Mouse (Mus musculus) stomach, postnatal 0 days (tissue): Measurements from ENCODE around the gene Gm11213. TPM values are rescaled to one million over a fixed set of nuclear protein-coding genes. Genes with fewer than 3 reads are reported as not detected.

ENCODE experiments used
- ATAC-seq: fragments of 200-750 bp; cut with Nextera tagmentation; 2 replicates; pipeline ENCODE4 v1.8.0; 2017; ENCODE audit not compliant: low FRiP score, low TSS enrichment
- DNase-seq: peaks from one replicate; pipeline ENCODE4 v3.0.0-alpha.2; 2016; ENCODE audit warnings: low spot score
- H3K27ac ChIP-seq: fragments of 300-500 bp; sonication (generic); replicated peaks from 2 replicates; pipeline ENCODE4 v1.5.1; 2014; ENCODE audit warnings: mild to moderate bottlenecking, control low read depth
- H3K27me3 ChIP-seq: fragments of 300-500 bp; sonication (generic); 2 replicates; pipeline ENCODE4 v1.6.1; 2014; ENCODE audit warnings: low read length; ENCODE audit not compliant: control insufficient read depth, insufficient read depth
- H3K36me3 ChIP-seq: fragments of 300-500 bp; sonication (generic); 2 replicates; pipeline ENCODE4 v1.6.1; 2014; ENCODE audit warnings: low read length, mixed read lengths; ENCODE audit not compliant: control insufficient read depth, insufficient read depth
- H3K4me1 ChIP-seq: fragments of 300-500 bp; sonication (generic); replicated peaks from 2 replicates; pipeline ENCODE4 v1.6.1; 2014; ENCODE audit warnings: antibody characterized with exemption; ENCODE audit not compliant: control insufficient read depth, insufficient read depth
- H3K4me2 ChIP-seq: fragments of 300-500 bp; sonication (generic); replicated peaks from 2 replicates; pipeline ENCODE4 v1.6.1; 2014; ENCODE audit warnings: low read depth, mild to moderate bottlenecking, control low read depth, moderate library complexity
- H3K4me3 ChIP-seq: fragments of 300-500 bp; sonication (generic); 2 replicates; pipeline ENCODE4 v1.5.1; 2014; ENCODE audit warnings: low read depth, low read length, control low read depth
- H3K9ac ChIP-seq: fragments of 300-500 bp; sonication (generic); 2 replicates; pipeline ENCODE4 v1.6.1; 2014; ENCODE audit warnings: mild to moderate bottlenecking, low read length, control low read depth, mixed read lengths
- H3K9me3 ChIP-seq: fragments of 300-500 bp; sonication (generic); 2 replicates; pipeline ENCODE4 v1.6.1; 2016; ENCODE audit warnings: low read length; ENCODE audit not compliant: control insufficient read depth
- CTCF ChIP-seq: IDR thresholded peaks from 2 replicates; pipeline ENCODE4 v1.5.1; 2016; ENCODE audit warnings: antibody characterized with exemption, low read depth, mild to moderate bottlenecking, moderate library complexity
- EP300 ChIP-seq: optimal IDR thresholded peaks from 2 replicates; pipeline ENCODE3; 2016; ENCODE audit warnings: antibody characterized with exemption
- WGBS: fragments of 180-500 bp; shearing (Covaris S2); extraction: QIAGEN DNeasy Blood & Tissue Kit; methylation state at CpG from one replicate; pipeline ENCODE4 v1.1.7; 2014; 5-methylcytosine and 5-hydroxymethylcytosine counted together
- polyA plus RNA-seq: library from polyadenylated mRNA; unstranded; fragments of >200 nt; fragmentation: Nextera tagmentation; extraction: Ambion mirVana; gene quantifications from 2 replicates; pipeline ENCODE4 v1.2.1, GENCODE M21; 2015

Gm11213 gene
- polyA plus RNA-seq, 1 experiment from 2014 or later, result not detected

GRCm38 (mm10) chr4:63561861-63562675 is 43.0 kb downstream of the Gm11213 start:
- H3K27me3 ChIP-seq, result no peaks in the 10 kb centered on the region
- DNase-seq, result no peak
- peak overlapping the region; percentile 35 for H3K27ac ChIP-seq
- H3K36me3 ChIP-seq, result no peaks in the 10 kb centered on the region
- TF ChIP-seq CTCF (no peak), EP300 (no peak)
- 50% methylated on average over 7 of the region's 7 CpGs for WGBS
- no peak overlapping the region for H3K4me3 ChIP-seq
- no peak for ATAC-seq
- H3K4me1 ChIP-seq, result peaks cover 12% of the 10 kb centered on the region
- H3K4me2 ChIP-seq, result no peak overlapping the region; the same call in 1 of the 2 replicates
- H3K9me3 ChIP-seq, result no peaks in the 10 kb centered on the region
- no peak overlapping the region for H3K9ac ChIP-seq

- H3K27ac ChIP-seq, result no peak overlapping the region
- no peaks in the 10 kb centered on the region for H3K36me3 ChIP-seq
- H3K4me2 ChIP-seq, result no peak overlapping the region
- TF ChIP-seq CTCF (peak; percentile 56), EP300 (no peak)
- H3K27me3 ChIP-seq, result no peaks in the 10 kb centered on the region
- 63% methylated on average over 8 of the region's 8 CpGs for WGBS
- H3K4me1 ChIP-seq, result peaks cover 12% of the 10 kb centered on the region
- ATAC-seq (peak; percentile 24; the same call in 1 of the 2 replicates), DNase-seq (peak; percentile 49)
- H3K9me3 ChIP-seq, result no peaks in the 10 kb centered on the region
- H3K4me3 ChIP-seq, result no peak overlapping the region
- no peak overlapping the region for H3K9ac ChIP-seq
Measured at GRCm38 (mm10) chr4:63560079-63560478, 45.0 kb downstream of the Gm11213 start.

- H3K27me3 ChIP-seq, result no peaks in the 10 kb centered on the region
- no peaks in the 10 kb centered on the region for H3K9me3 ChIP-seq
- ATAC-seq, result no peak
- 39% methylated on average over 9 of the region's 9 CpGs for WGBS
- H3K4me3 ChIP-seq, result peak overlapping the region; percentile 69
- DNase-seq, result no peak
- no peaks in the 10 kb centered on the region for H3K36me3 ChIP-seq
- peak overlapping the region; percentile 81 for H3K27ac ChIP-seq
- TF ChIP-seq EP300 (no peak), CTCF (no peak)
- H3K4me2 ChIP-seq, result peak overlapping the region; percentile 90
- peak overlapping the region; percentile 83 for H3K9ac ChIP-seq
- H3K4me1 ChIP-seq, result peaks cover 12% of the 10 kb centered on the region
Measured at GRCm38 (mm10) chr4:63559127-63559697, 45.8 kb downstream of the Gm11213 start.

GRCm38 (mm10) chr4:63558407-63559081 is 46.5 kb downstream of the Gm11213 start, which contains the start of gene Tmem268:
Gene Tmem268 (plus strand): TSS chr4:63558781.
- Histone ChIP-seq H3K9me3 (no peaks in the 10 kb centered on the region), H3K36me3 (no peaks in the 10 kb centered on the region), H3K27me3 (no peaks in the 10 kb centered on the region), H3K9ac (peak within 1 kb of the TSS; percentile 83), H3K27ac (peak within 1 kb of the TSS; percentile 81), H3K4me3 (peak within 1 kb of the TSS; percentile 69), H3K4me2 (peak within 1 kb of the TSS; percentile 90), H3K4me1 (peaks cover 12% of the 10 kb centered on the region)
- TF ChIP-seq CTCF (peak; percentile 47), EP300 (no peak)
- under 1% methylated on average over 77 of the region's 81 CpGs for WGBS
- ATAC-seq (peak; percentile 81), DNase-seq (peak; percentile 79)

GRCm38 (mm10) chr4:63557124-63558059 is 47.7 kb downstream of the Gm11213 start:
- peak overlapping the region; percentile 90; the same call in 1 of the 2 replicates for H3K4me2 ChIP-seq
- no peak overlapping the region; the same call in 1 of the 2 replicates for H3K9ac ChIP-seq
- 43% methylated on average over 16 of the region's 16 CpGs for WGBS
- ATAC-seq (no peak), DNase-seq (no peak)
- H3K27me3 ChIP-seq, result no peaks in the 10 kb centered on the region
- H3K27ac ChIP-seq, result 0 out of 2 replicates have a peak overlapping the region, but pooled peaks have one; percentile 8
- peaks cover 12% of the 10 kb centered on the region for H3K4me1 ChIP-seq
- H3K36me3 ChIP-seq, result no peaks in the 10 kb centered on the region
- no peak overlapping the region for H3K4me3 ChIP-seq
- H3K9me3 ChIP-seq, result no peaks in the 10 kb centered on the region
- no peak for TF ChIP-seq EP300
- no peak for TF ChIP-seq CTCF
